Mouse (Mus musculus): ENCODE measurements around the gene Foxk1. TPM values are rescaled to one million over a fixed set of nuclear protein-coding genes. Genes with fewer than 3 reads are reported as not detected.

The Foxk1 gene
- polyA plus RNA-seq, 1 experiment from 2014 or later: 3.1 TPM

GRCm38 (mm10) chr5:142498964-142499363, 97.7 kb downstream of the Foxk1 start:
- Histone ChIP-seq H3K4me1 (peaks cover 7% of the 10 kb centered on the region), H3K9me3 (replicated peaks) (no peaks in the 10 kb centered on the region), H3K36me3 (ENCODE audit: poor library complexity, severe bottlenecking) (no peaks in the 10 kb centered on the region), H3K4me3 (no peak overlapping the region), H3K27me3 (no peaks in the 10 kb centered on the region), H3K4me2 (no peak overlapping the region), H3K9ac (no peak overlapping the region), H3K27ac (no peak overlapping the region)
- no peak for ATAC-seq
- 23% methylated on average over 3 of the region's 3 CpGs for WGBS

GRCm38 (mm10) chr5:142500918-142501317, 99.6 kb downstream of the Foxk1 start:
- WGBS: 79% methylated on average over 10 of the region's 10 CpGs
- Histone ChIP-seq H3K36me3 (ENCODE audit: poor library complexity, severe bottlenecking) (no peaks in the 10 kb centered on the region), H3K4me2 (no peak overlapping the region), H3K4me1 (no peaks in the 10 kb centered on the region), H3K27me3 (no peaks in the 10 kb centered on the region), H3K9ac (no peak overlapping the region), H3K9me3 (replicated peaks) (no peaks in the 10 kb centered on the region), H3K4me3 (no peak overlapping the region), H3K27ac (no peak overlapping the region)
- no peak for ATAC-seq

- no peaks in the 10 kb centered on the region for H3K9me3 ChIP-seq (replicated peaks)
- H3K27ac ChIP-seq: no peak overlapping the region
- H3K9ac ChIP-seq: no peak overlapping the region
- no peaks in the 10 kb centered on the region for H3K36me3 ChIP-seq (ENCODE audit: poor library complexity, severe bottlenecking)
- peak; percentile 91 for ATAC-seq
- WGBS: 9% methylated on average over 3 of the region's 3 CpGs
- no peak overlapping the region for H3K4me2 ChIP-seq
- H3K4me1 ChIP-seq: no peaks in the 10 kb centered on the region
- no peak overlapping the region for H3K4me3 ChIP-seq
- no peaks in the 10 kb centered on the region for H3K27me3 ChIP-seq
Observed at GRCm38 (mm10) chr5:142502414-142502813, 101.1 kb downstream of the Foxk1 start.

DNA sequence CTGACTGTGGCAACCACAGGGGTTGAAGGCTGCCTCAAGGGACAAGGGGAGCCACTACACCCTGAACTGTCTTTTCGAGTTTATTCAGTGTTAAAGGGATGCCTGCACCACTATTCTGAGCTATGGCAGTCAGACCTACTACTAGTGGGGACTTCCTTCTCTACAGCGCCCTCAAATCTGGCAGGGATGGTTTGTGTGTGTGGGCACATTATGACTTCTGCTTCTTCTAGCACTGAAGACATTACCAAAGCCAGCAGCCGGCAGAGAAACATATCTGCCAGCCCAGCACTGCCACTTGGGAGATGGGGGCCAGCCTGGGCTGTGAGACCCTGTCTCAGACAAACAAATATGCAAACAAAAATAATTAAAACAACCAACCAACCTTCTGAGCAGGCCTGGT, 102.9 kb downstream of the Foxk1 start:
- H3K4me3 ChIP-seq: no peak overlapping the region
- no peak overlapping the region for H3K27ac ChIP-seq
- peak overlapping the region; percentile 34; the same call in 1 of the 2 replicates for H3K9ac ChIP-seq
- H3K36me3 ChIP-seq (ENCODE audit: poor library complexity, severe bottlenecking): no peaks in the 10 kb centered on the region
- no peaks in the 10 kb centered on the region for H3K27me3 ChIP-seq
- WGBS: 88% methylated on average over 3 of the region's 3 CpGs
- peaks cover 6% of the 10 kb centered on the region for H3K4me1 ChIP-seq
- H3K9me3 ChIP-seq (replicated peaks): no peaks in the 10 kb centered on the region
- no peak overlapping the region for H3K4me2 ChIP-seq
- no peak for ATAC-seq

- no peak for ATAC-seq
- Histone ChIP-seq H3K27me3 (no peaks in the 10 kb centered on the region), H3K4me2 (no peak overlapping the region)
Observed at GRCm38 (mm10) chr5:142505695-142506423, 104.6 kb downstream of the Foxk1 start.

GRCm38 (mm10) chr5:142509141-142510060, 108.1 kb downstream of the Foxk1 start:
- ATAC-seq: peak; percentile 38; the same call in 1 of the 2 replicates
- whole genome bisulfite sequencing: 6% methylated on average over 15 of the region's 15 CpGs
- no peaks in the 10 kb centered on the region for H3K36me3 ChIP-seq (ENCODE audit: poor library complexity, severe bottlenecking)
- H3K27ac ChIP-seq: peak overlapping the region; percentile 66
- H3K9ac ChIP-seq: peak overlapping the region; percentile 53
- H3K4me1 ChIP-seq: peaks cover 17% of the 10 kb centered on the region
- peak overlapping the region; percentile 49 for H3K4me2 ChIP-seq
- no peaks in the 10 kb centered on the region for H3K27me3 ChIP-seq
- 0 out of 2 replicates have a peak overlapping the region, but pooled peaks have one; percentile 13 for H3K4me3 ChIP-seq
- no peaks in the 10 kb centered on the region for H3K9me3 ChIP-seq (replicated peaks)

More at GRCm38 (mm10) chr5:142505695-142506423, 104.6 kb downstream of the Foxk1 start:
- no peaks in the 10 kb centered on the region for H3K36me3 ChIP-seq (ENCODE audit: poor library complexity, severe bottlenecking)
- peaks cover 17% of the 10 kb centered on the region for H3K4me1 ChIP-seq
- H3K9me3 ChIP-seq (replicated peaks): no peaks in the 10 kb centered on the region
- H3K4me3 ChIP-seq: no peak overlapping the region
- H3K9ac ChIP-seq: no peak overlapping the region
- no peak overlapping the region for H3K27ac ChIP-seq
- 85% methylated on average over 3 of the region's 3 CpGs for WGBS

DNA sequence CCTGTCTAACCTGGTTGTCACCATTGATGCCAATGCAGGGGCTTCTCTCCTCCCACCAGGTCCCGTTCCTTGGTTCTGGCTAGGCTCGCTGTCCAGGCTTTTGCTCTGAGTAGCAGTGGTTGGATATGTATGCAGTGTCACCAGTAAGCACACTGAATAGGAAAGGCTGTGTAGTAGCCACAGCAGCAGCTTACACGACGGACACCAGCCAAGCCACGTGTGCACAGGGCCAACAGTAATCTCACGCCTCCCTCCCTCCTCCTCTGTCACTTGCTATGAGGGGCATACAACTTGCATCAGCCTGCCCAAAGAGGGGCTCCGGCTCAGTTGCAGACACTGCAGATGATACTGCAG, 108.7 kb downstream of the Foxk1 start:
- H3K4me1 ChIP-seq: peaks cover 17% of the 10 kb centered on the region
- H3K4me2 ChIP-seq: peak overlapping the region; percentile 49; the same call in 1 of the 2 replicates
- H3K27me3 ChIP-seq: no peaks in the 10 kb centered on the region
- no peaks in the 10 kb centered on the region for H3K36me3 ChIP-seq (ENCODE audit: poor library complexity, severe bottlenecking)
- no peaks in the 10 kb centered on the region for H3K9me3 ChIP-seq (replicated peaks)
- 37% methylated on average over 7 of the region's 7 CpGs for WGBS
- H3K9ac ChIP-seq: 0 out of 2 replicates have a peak overlapping the region, but pooled peaks have one; percentile 53
- H3K27ac ChIP-seq: peak overlapping the region; percentile 66
- H3K4me3 ChIP-seq: no peak overlapping the region
- 0 out of 2 replicates have a peak, but pooled peaks have one; percentile 24 for ATAC-seq

Other genes with a start within 250 kb of the Foxk1 start
- 12.0 and 12.2 TPM in 2 replicates for gene Ap5z1, start 62.4 kb downstream of the Foxk1 start, polyA plus RNA-seq (2015; fragmentation: Nextera tagmentation; extraction: Ambion mirVana)
- 0.06 and 0.12 TPM in 2 replicates for gene Papolb, start 128.6 kb downstream of the Foxk1 start, polyA plus RNA-seq (2015; fragmentation: Nextera tagmentation; extraction: Ambion mirVana)
- 4.5 and 5.4 TPM in 2 replicates for gene Radil, start 149.6 kb downstream of the Foxk1 start, polyA plus RNA-seq (2015; fragmentation: Nextera tagmentation; extraction: Ambion mirVana)
- gene Mmd2, start 207.3 kb downstream of the Foxk1 start, polyA plus RNA-seq (2015; fragmentation: Nextera tagmentation; extraction: Ambion mirVana): 42.7 and 43.1 TPM in 2 replicates
- gene Wipi2, start 226.2 kb downstream of the Foxk1 start, polyA plus RNA-seq (2015; fragmentation: Nextera tagmentation; extraction: Ambion mirVana): 48.3 and 49.1 TPM in 2 replicates